Mouse (Mus musculus): Measurements from ENCODE around the gene Zfp644. TPM values are rescaled to one million over a fixed set of nuclear protein-coding genes. Genes with fewer than 3 reads are reported as not detected.

Zfp644 gene
- polyA plus RNA-seq, 1 experiment, result 32.0 TPM

GRCm38 (mm10) chr5:106710611-106711010, 13.5 kb upstream of the Zfp644 start:
- Histone ChIP-seq H3K27ac (ENCODE audit: control insufficient read depth, insufficient read depth, low read length) (no peak overlapping the region), H3K36me3 (ENCODE audit: control insufficient read depth, insufficient read depth, low read length) (no peaks in the 10 kb centered on the region), H3K4me1 (replicated peaks; ENCODE audit: control insufficient read depth, insufficient read depth, low read length) (peaks cover 7% of the 10 kb centered on the region), H3K4me3 (ENCODE audit: control insufficient read depth, insufficient read depth, low read length) (no peak overlapping the region), H3K27me3 (ENCODE audit: control insufficient read depth, insufficient read depth, low read length) (no peaks in the 10 kb centered on the region)
- TF ChIP-seq CTCF (IDR thresholded peaks at IDR 0.05; ENCODE audit: borderline replicate concordance, control insufficient read depth, extremely low read depth, insufficient read depth, low read length, poor library complexity) (no peak), POLR2A (IDR thresholded peaks at IDR 0.05; ENCODE audit: control insufficient read depth, extremely low read depth, insufficient read depth, low read length, poor library complexity) (no peak)
- WGBS, result 97% methylated on average over 12 of the region's 12 CpGs
- DNase-seq, result no peak

GRCm38 (mm10) chr5:106710085-106710409, 13.0 kb upstream of the Zfp644 start:
- Histone ChIP-seq H3K4me3 (ENCODE audit: control insufficient read depth, insufficient read depth, low read length) (no peak overlapping the region), H3K27ac (ENCODE audit: control insufficient read depth, insufficient read depth, low read length) (no peak overlapping the region), H3K27me3 (ENCODE audit: control insufficient read depth, insufficient read depth, low read length) (no peaks in the 10 kb centered on the region), H3K36me3 (ENCODE audit: control insufficient read depth, insufficient read depth, low read length) (no peaks in the 10 kb centered on the region), H3K4me1 (replicated peaks; ENCODE audit: control insufficient read depth, insufficient read depth, low read length) (peaks cover 7% of the 10 kb centered on the region)
- no peak for TF ChIP-seq POLR2A (IDR thresholded peaks at IDR 0.05; ENCODE audit: control insufficient read depth, extremely low read depth, insufficient read depth, low read length, poor library complexity)
- TF ChIP-seq CTCF (IDR thresholded peaks at IDR 0.05; ENCODE audit: borderline replicate concordance, control insufficient read depth, extremely low read depth, insufficient read depth, low read length, poor library complexity), result no peak
- DNase-seq, result no peak
- 86% methylated on average over 2 of the region's 2 CpGs for WGBS

GRCm38 (mm10) chr5:106709388-106710084, 12.4 kb upstream of the Zfp644 start:
- H3K27ac ChIP-seq (ENCODE audit: control insufficient read depth, insufficient read depth, low read length), result no peak overlapping the region
- WGBS, result 51% methylated on average over 11 of the region's 11 CpGs
- no peak overlapping the region for H3K4me3 ChIP-seq (ENCODE audit: control insufficient read depth, insufficient read depth, low read length)
- H3K27me3 ChIP-seq (ENCODE audit: control insufficient read depth, insufficient read depth, low read length), result no peaks in the 10 kb centered on the region
- TF ChIP-seq CTCF (IDR thresholded peaks at IDR 0.05; ENCODE audit: borderline replicate concordance, control insufficient read depth, extremely low read depth, insufficient read depth, low read length, poor library complexity) (no peak), POLR2A (IDR thresholded peaks at IDR 0.05; ENCODE audit: control insufficient read depth, extremely low read depth, insufficient read depth, low read length, poor library complexity) (no peak)
- H3K36me3 ChIP-seq (ENCODE audit: control insufficient read depth, insufficient read depth, low read length), result no peaks in the 10 kb centered on the region
- no peak for DNase-seq
- H3K4me1 ChIP-seq (replicated peaks; ENCODE audit: control insufficient read depth, insufficient read depth, low read length), result peaks cover 7% of the 10 kb centered on the region

- Histone ChIP-seq H3K27ac (ENCODE audit: control insufficient read depth, insufficient read depth, low read length) (no peak overlapping the region), H3K36me3 (ENCODE audit: control insufficient read depth, insufficient read depth, low read length) (no peaks in the 10 kb centered on the region), H3K4me1 (replicated peaks; ENCODE audit: control insufficient read depth, insufficient read depth, low read length) (0 out of 2 replicates have a peak, but pooled peaks cover 2% of the 10 kb centered on the region), H3K27me3 (ENCODE audit: control insufficient read depth, insufficient read depth, low read length) (no peaks in the 10 kb centered on the region), H3K4me3 (ENCODE audit: control insufficient read depth, insufficient read depth, low read length) (no peak overlapping the region)
- TF ChIP-seq CTCF (IDR thresholded peaks at IDR 0.05; ENCODE audit: borderline replicate concordance, control insufficient read depth, extremely low read depth, insufficient read depth, low read length, poor library complexity) (no peak), POLR2A (IDR thresholded peaks at IDR 0.05; ENCODE audit: control insufficient read depth, extremely low read depth, insufficient read depth, low read length, poor library complexity) (no peak)
- no peak for DNase-seq
- 93% methylated on average over 3 of the region's 3 CpGs for WGBS
Measured at GRCm38 (mm10) chr5:106706363-106706762, 9.3 kb upstream of the Zfp644 start.

- H3K36me3 ChIP-seq (ENCODE audit: control insufficient read depth, insufficient read depth, low read length), result no peaks in the 10 kb centered on the region
- H3K4me3 ChIP-seq (ENCODE audit: control insufficient read depth, insufficient read depth, low read length), result no peak overlapping the region
- no peak overlapping the region for H3K27ac ChIP-seq (ENCODE audit: control insufficient read depth, insufficient read depth, low read length)
- DNase-seq, result no peak
- no peaks in the 10 kb centered on the region for H3K27me3 ChIP-seq (ENCODE audit: control insufficient read depth, insufficient read depth, low read length)
- H3K4me1 ChIP-seq (replicated peaks; ENCODE audit: control insufficient read depth, insufficient read depth, low read length), result 0 out of 2 replicates have a peak, but pooled peaks cover 2% of the 10 kb centered on the region
- TF ChIP-seq POLR2A (IDR thresholded peaks at IDR 0.05; ENCODE audit: control insufficient read depth, extremely low read depth, insufficient read depth, low read length, poor library complexity) (no peak), CTCF (IDR thresholded peaks at IDR 0.05; ENCODE audit: borderline replicate concordance, control insufficient read depth, extremely low read depth, insufficient read depth, low read length, poor library complexity) (no peak)
- WGBS, result 87% methylated on average over 5 of the region's 5 CpGs
Measured at GRCm38 (mm10) chr5:106705162-106705561, 8.1 kb upstream of the Zfp644 start.

- peak; percentile 75 for DNase-seq
- no peaks in the 10 kb centered on the region for H3K27me3 ChIP-seq (ENCODE audit: control insufficient read depth, insufficient read depth, low read length)
- peak overlapping the region; percentile 80 for H3K27ac ChIP-seq (ENCODE audit: control insufficient read depth, insufficient read depth, low read length)
- peaks cover 8% of the 10 kb centered on the region; the same call in 1 of the 2 replicates for H3K4me1 ChIP-seq (replicated peaks; ENCODE audit: control insufficient read depth, insufficient read depth, low read length)
- TF ChIP-seq CTCF (IDR thresholded peaks at IDR 0.05; ENCODE audit: borderline replicate concordance, control insufficient read depth, extremely low read depth, insufficient read depth, low read length, poor library complexity) (no peak), POLR2A (IDR thresholded peaks at IDR 0.05; ENCODE audit: control insufficient read depth, extremely low read depth, insufficient read depth, low read length, poor library complexity) (no peak)
- 1% methylated on average over 63 of the region's 63 CpGs for WGBS
- peak overlapping the region; percentile 72 for H3K4me3 ChIP-seq (ENCODE audit: control insufficient read depth, insufficient read depth, low read length)
- H3K36me3 ChIP-seq (ENCODE audit: control insufficient read depth, insufficient read depth, low read length), result 0 out of 2 replicates have a peak, but pooled peaks cover under 1% of the 10 kb centered on the region
Measured at GRCm38 (mm10) chr5:106695681-106696395, 1.2 kb downstream of the Zfp644 start.
